Mouse (Mus musculus) urinary bladder, postnatal 14 days (tissue): Measurements from ENCODE around the gene Traf3ip1.
A peak's percentile ranks its signal among the peaks of the same experiment; 100 is the strongest.

Source experiments
- DNase-seq: peaks from one replicate; pipeline ENCODE4 v3.0.0; 2021; ENCODE audit warnings: low spot score

The Traf3ip1 gene

GRCm38 (mm10) chr1:91533961-91534723, 39.7 kb downstream of the Traf3ip1 start:
- DNase-seq: no peak

GRCm38 (mm10) chr1:91537786-91538569, 43.5 kb downstream of the Traf3ip1 start:
- DNase-seq: no peak

- no peak for DNase-seq
These were observed 44.1 kb downstream of the Traf3ip1 start for GRCm38 (mm10) chr1:91538570-91538929.

- DNase-seq: no peak
These were observed 44.8 kb downstream of the Traf3ip1 start for GRCm38 (mm10) chr1:91539246-91539645.

GRCm38 (mm10) chr1:91539704-91540270, 45.3 kb downstream of the Traf3ip1 start:
- DNase-seq: no peak

- peak; percentile 93 for DNase-seq
These were observed 45.9 kb downstream of the Traf3ip1 start, which contains the start of gene Asb1 for GRCm38 (mm10) chr1:91540271-91540826. Gene Asb1, plus strand, starts transcription at chr1:91540544.

GRCm38 (mm10) chr1:91541042-91541592, 46.7 kb downstream of the Traf3ip1 start:
- no peak for DNase-seq

GRCm38 (mm10) chr1:91543974-91544373, 49.5 kb downstream of the Traf3ip1 start:
- no peak for DNase-seq

GRCm38 (mm10) chr1:91545226-91545625, 50.8 kb downstream of the Traf3ip1 start:
- no peak for DNase-seq

GRCm38 (mm10) chr1:91547567-91547966, 53.1 kb downstream of the Traf3ip1 start:
- DNase-seq: no peak

GRCm38 (mm10) chr1:91549073-91549472, 54.6 kb downstream of the Traf3ip1 start:
- DNase-seq: no peak

- DNase-seq: no peak
These were observed 62.7 kb downstream of the Traf3ip1 start for GRCm38 (mm10) chr1:91557099-91557498.

- no peak for DNase-seq
These were observed 66.8 kb downstream of the Traf3ip1 start for GRCm38 (mm10) chr1:91561226-91561625.

GRCm38 (mm10) chr1:91562977-91563590, 68.6 kb downstream of the Traf3ip1 start:
- no peak for DNase-seq

- no peak for DNase-seq
These were observed 69.6 kb downstream of the Traf3ip1 start for GRCm38 (mm10) chr1:91564004-91564403.

- no peak for DNase-seq
These were observed 70.2 kb downstream of the Traf3ip1 start for GRCm38 (mm10) chr1:91564598-91564997.

- no peak for DNase-seq
These were observed 72.8 kb downstream of the Traf3ip1 start for GRCm38 (mm10) chr1:91567269-91567668.

- no peak for DNase-seq
These were observed 78.0 kb downstream of the Traf3ip1 start for GRCm38 (mm10) chr1:91572458-91572857.

- peak; percentile 68 for DNase-seq
These were observed 79.8 kb downstream of the Traf3ip1 start for GRCm38 (mm10) chr1:91574208-91574607.

- peak; percentile 9 for DNase-seq
These were observed 83.6 kb downstream of the Traf3ip1 start for GRCm38 (mm10) chr1:91577883-91578517.
